Mouse (Mus musculus): Measurements from ENCODE around the gene Ppara. TPM values are rescaled to one million over a fixed set of nuclear protein-coding genes. Genes with fewer than 3 reads are reported as not detected.
"Not testable (repeated sequence)": the region's sequence is repeated elsewhere in the genome, so short reads cannot be mapped to it uniquely, and the experiment has no call there.

Ppara gene
- polyA plus RNA-seq, 1 experiment from 2014 or later = 0.88 TPM

DNA sequence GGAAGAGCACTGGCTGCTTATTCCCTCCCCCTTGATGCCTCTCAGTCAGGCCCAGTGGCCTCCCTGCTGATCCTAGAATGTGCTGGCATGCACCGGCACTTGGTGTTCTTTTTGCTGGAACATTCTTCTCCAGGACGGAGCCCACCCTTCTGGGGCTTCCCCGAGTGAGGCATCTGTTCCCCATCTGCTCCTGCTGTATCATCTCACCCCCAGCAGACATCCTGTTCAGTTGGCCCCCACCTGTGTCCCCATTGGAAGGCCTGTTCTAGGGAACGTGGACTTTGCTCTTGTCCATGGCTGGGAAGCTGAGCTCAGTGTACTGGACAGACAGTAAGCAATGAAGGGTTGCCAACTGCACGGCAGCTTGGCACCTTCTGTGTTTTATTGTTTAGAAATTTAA is 42.0 kb downstream of the Ppara start:
- no peak overlapping the region for H3K27ac ChIP-seq
- no peaks in the 10 kb centered on the region for H3K27me3 ChIP-seq (ENCODE audit: insufficient read depth, poor library complexity, severe bottlenecking)
- no peak overlapping the region for H3K4me3 ChIP-seq
- no peak for DNase-seq (ENCODE audit: low spot score)
- WGBS = 78% methylated on average over 5 of the region's 5 CpGs
- H3K4me1 ChIP-seq = no peaks in the 10 kb centered on the region
- no peaks in the 10 kb centered on the region for H3K9me3 ChIP-seq
- H3K36me3 ChIP-seq = no peaks in the 10 kb centered on the region

DNA sequence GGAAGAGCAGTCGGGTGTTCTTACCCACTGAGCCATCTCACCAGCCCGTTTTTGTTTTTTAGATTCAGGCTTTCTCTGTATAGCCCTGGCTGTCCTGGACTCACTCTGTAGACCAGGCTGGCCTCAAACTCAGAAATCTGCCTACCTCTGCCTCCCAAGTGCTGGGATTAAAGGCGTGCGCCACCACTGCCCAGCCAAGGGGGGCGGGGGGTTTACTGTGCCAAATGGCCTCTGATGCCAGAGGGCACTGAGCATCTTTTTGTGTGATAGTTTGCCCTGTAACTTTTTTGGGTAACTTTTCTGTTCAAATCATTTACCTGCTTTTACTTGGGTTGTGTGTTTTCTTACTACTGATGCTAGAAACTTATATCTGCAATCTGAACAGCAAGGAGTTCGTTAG is 44.1 kb downstream of the Ppara start:
- not testable (repeated sequence) for DNase-seq (ENCODE audit: low spot score)

DNA sequence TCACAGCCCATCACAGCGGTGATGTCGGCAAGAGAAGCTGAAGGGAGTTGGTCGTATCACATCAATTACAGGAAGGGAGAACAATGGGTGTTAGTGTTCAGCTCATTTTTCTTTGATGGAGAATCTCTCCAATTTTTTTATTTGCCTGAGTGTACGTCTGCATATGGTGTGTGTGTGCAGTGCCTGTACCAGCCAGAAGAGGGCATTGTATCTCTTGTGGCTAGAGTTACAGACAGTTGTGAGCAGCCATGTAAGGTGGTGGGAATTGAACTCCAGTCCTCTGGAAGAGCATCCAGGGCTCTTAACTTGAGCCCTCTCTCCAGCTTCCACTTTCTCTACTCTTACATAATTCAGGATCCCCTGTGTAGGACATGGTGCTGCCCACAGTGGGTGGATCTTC is 48.4 kb downstream of the Ppara start:
- peak; percentile 36 for DNase-seq (ENCODE audit: low spot score)
- Histone ChIP-seq H3K9me3 (peaks cover 2% of the 10 kb centered on the region; the same call in 1 of the 2 replicates), H3K4me1 (no peaks in the 10 kb centered on the region), H3K27me3 (ENCODE audit: insufficient read depth, poor library complexity, severe bottlenecking) (no peaks in the 10 kb centered on the region), H3K4me3 (no peak overlapping the region), H3K36me3 (no peaks in the 10 kb centered on the region), H3K27ac (no peak overlapping the region)
- 88% methylated on average over 4 of the region's 4 CpGs for WGBS

More for the DNA sequence above, 44.1 kb downstream of the Ppara start:
- not testable (repeated sequence) for H3K9me3 ChIP-seq; H3K4me3 ChIP-seq; H3K27ac ChIP-seq; H3K36me3 ChIP-seq; H3K27me3 ChIP-seq (ENCODE audit: insufficient read depth, poor library complexity, severe bottlenecking); H3K4me1 ChIP-seq
- WGBS = 86% methylated on average over 6 of the region's 6 CpGs

DNA sequence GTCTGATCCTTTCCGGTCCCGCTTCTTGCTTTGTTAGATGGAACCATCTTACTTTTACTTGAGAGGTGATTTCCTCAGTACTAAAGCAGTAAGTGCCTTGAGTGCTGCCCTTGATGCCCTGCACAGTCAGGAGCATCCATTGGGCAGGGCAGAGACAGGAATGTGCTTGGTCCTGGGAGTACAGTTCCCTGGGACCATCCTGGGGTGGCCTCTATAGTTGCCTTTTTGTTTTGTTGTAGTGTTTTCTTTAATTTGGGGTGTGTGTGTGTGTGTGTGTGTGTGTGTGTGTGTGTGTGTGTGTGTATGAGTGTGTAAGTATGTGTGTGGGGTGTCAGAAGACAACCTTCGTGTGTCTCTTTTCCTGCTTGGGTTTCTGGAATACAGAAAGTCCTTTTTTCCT is 49.6 kb downstream of the Ppara start:
- WGBS = 94% methylated on average over 3 of the region's 3 CpGs
- H3K4me1 ChIP-seq = no peaks in the 10 kb centered on the region; the same call in 1 of the 2 replicates
- H3K4me3 ChIP-seq = no peak overlapping the region
- no peaks in the 10 kb centered on the region for H3K36me3 ChIP-seq
- H3K27me3 ChIP-seq (ENCODE audit: insufficient read depth, poor library complexity, severe bottlenecking) = no peaks in the 10 kb centered on the region
- no peak overlapping the region for H3K27ac ChIP-seq
- H3K9me3 ChIP-seq = peaks cover 2% of the 10 kb centered on the region; the same call in 1 of the 2 replicates
- peak; percentile 55 for DNase-seq (ENCODE audit: low spot score)

DNA sequence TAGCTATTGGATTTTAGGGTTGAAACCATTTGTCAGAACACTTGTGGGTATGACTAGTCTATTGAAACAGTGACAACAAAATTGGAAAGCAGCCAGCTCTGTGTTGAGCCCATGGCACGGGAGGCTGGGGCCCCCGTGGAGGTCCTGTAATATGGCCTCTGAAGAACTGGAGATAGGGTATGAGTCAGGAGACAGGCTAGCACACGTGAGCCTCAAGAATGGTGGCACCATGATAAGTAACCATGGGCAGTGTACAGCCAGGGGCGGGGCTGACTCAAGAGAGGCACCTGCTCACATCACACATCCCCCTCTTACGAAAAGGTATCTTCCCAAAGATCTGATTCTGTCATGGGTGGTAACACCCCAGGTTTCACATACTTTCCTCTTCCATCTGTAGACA is 51.9 kb downstream of the Ppara start:
- H3K27me3 ChIP-seq (ENCODE audit: insufficient read depth, poor library complexity, severe bottlenecking) = no peaks in the 10 kb centered on the region
- H3K4me3 ChIP-seq = no peak overlapping the region
- H3K36me3 ChIP-seq = no peaks in the 10 kb centered on the region
- WGBS = 68% methylated on average over 5 of the region's 5 CpGs
- H3K4me1 ChIP-seq = no peaks in the 10 kb centered on the region; the same call in 1 of the 2 replicates
- H3K9me3 ChIP-seq = peaks cover 2% of the 10 kb centered on the region; the same call in 1 of the 2 replicates
- DNase-seq (ENCODE audit: low spot score) = peak; percentile 51
- no peak overlapping the region for H3K27ac ChIP-seq

DNA sequence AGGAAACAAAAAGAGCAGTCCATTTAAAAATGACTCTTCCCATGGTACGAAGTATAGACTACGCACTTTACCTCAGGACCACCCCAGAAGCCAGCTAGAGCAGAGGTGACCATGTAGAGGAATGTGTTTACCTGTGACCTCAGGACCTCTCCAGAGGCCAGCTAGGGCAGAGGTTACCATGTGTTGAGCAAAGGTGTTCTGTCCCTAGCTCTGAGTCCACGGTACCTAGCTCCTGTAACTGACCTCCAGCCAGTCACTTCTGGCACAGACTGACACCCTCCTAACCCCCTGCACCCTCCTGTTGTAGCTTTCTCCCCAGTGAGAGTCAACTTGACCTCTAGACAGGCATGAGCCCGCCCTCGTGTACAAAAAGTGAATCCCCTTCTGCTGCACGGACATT is 52.7 kb downstream of the Ppara start:
- Histone ChIP-seq H3K4me3 (no peak overlapping the region), H3K4me1 (no peaks in the 10 kb centered on the region; the same call in 1 of the 2 replicates), H3K27me3 (ENCODE audit: insufficient read depth, poor library complexity, severe bottlenecking) (no peaks in the 10 kb centered on the region), H3K36me3 (no peaks in the 10 kb centered on the region), H3K27ac (no peak overlapping the region), H3K9me3 (peaks cover 2% of the 10 kb centered on the region; the same call in 1 of the 2 replicates)
- DNase-seq (ENCODE audit: low spot score) = peak; percentile 65
- 90% methylated on average over 6 of the region's 6 CpGs for WGBS

DNA sequence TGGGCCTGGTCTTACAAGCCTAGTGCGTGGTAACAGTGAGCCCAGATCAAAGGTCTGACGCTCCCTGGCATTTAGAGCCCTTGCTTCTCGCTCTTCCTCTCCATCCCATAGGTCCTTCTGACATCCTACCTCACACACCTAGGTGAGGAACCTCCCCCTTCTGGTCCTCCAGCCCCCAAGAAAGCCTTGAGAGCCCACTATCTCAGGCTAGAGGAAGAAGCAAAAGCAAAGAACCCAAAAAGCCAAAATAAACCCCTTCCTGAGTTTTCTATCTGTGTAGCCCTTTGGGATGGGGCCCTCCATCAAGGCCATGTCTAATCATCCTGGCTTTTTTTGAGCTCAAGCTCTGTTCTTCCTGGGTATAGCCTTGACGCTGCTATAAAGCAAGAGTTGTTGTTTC is 53.3 kb downstream of the Ppara start:
- no peak overlapping the region for H3K27ac ChIP-seq
- H3K9me3 ChIP-seq = peaks cover 2% of the 10 kb centered on the region; the same call in 1 of the 2 replicates
- WGBS = 91% methylated on average over 4 of the region's 4 CpGs
- H3K27me3 ChIP-seq (ENCODE audit: insufficient read depth, poor library complexity, severe bottlenecking) = no peaks in the 10 kb centered on the region
- peak; percentile 71 for DNase-seq (ENCODE audit: low spot score)
- H3K4me3 ChIP-seq = no peak overlapping the region
- H3K36me3 ChIP-seq = no peaks in the 10 kb centered on the region
- no peaks in the 10 kb centered on the region; the same call in 1 of the 2 replicates for H3K4me1 ChIP-seq

DNA sequence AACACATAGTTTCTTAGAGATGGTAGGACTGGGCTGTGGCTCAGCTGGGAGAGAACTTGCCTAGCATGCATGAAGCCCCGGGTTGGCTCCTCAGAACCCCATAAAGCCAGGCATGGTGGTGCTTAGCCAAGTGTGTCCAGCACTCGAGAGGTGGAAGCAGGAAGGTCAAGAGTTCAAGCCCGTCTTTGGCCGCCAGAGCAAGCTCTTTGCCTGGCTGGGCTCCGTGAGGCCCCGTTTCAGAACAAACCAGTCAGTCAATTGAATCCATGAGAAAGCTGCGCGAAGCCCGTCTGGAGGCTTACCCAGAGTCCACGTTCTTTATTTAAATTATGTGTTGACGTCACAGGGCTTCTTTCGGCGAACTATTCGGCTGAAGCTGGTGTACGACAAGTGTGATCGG is 53.9 kb downstream of the Ppara start:
- DNase-seq (ENCODE audit: low spot score) = peak; percentile 67
- Histone ChIP-seq H3K27ac (no peak overlapping the region), H3K9me3 (no peaks in the 10 kb centered on the region), H3K4me3 (no peak overlapping the region), H3K4me1 (no peaks in the 10 kb centered on the region; the same call in 1 of the 2 replicates), H3K27me3 (ENCODE audit: insufficient read depth, poor library complexity, severe bottlenecking) (no peaks in the 10 kb centered on the region), H3K36me3 (no peaks in the 10 kb centered on the region)
- WGBS = 73% methylated on average over 16 of the region's 16 CpGs

DNA sequence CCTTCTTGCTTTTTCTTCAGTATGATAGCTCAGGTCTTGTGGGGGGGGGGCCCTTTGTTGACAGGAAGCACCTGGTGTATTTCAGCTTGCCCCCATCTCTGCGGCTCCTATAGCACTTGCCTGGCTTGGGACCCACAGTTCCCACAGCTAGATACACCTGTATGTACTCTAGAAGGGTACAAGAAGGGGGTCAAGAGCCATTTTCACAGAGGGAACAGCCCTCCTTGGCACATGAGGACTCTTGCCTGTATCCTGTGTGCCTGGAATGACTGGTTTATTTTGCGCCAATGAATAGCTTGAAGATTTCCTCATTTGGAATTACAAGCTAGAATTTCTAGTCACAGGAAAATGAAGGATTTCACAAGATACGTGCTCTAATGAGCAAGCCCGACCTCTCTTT is 56.7 kb downstream of the Ppara start:
- 81% methylated on average over 4 of the region's 4 CpGs for WGBS
- H3K36me3 ChIP-seq = no peaks in the 10 kb centered on the region
- no peak overlapping the region for H3K27ac ChIP-seq

DNA sequence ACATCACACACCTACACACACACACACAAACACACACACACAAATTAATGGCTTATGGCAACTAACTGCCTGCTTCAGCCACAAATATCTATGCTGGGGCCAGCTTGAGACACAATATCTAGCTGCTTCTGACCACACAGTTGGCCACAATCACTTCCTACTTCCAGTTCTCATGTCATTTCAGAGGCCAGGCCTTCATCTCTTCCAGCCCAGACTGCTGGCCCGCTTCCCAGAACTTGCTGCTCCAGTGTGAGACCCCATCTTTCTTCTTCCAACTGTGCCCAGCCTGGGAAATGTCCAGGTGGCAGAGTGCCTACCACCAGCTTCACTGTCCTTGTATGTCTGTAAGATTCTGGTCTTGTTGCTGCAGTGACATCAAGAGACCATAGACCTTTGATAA is 58.0 kb downstream of the Ppara start:
- no peaks in the 10 kb centered on the region for H3K36me3 ChIP-seq
- H3K27ac ChIP-seq = no peak overlapping the region
- 77% methylated on average over 1 of the region's 1 CpGs for WGBS
- H3K27me3 ChIP-seq (ENCODE audit: insufficient read depth, poor library complexity, severe bottlenecking) = no peaks in the 10 kb centered on the region
- no peaks in the 10 kb centered on the region; the same call in 1 of the 2 replicates for H3K4me1 ChIP-seq
- no peak for DNase-seq (ENCODE audit: low spot score)
- no peaks in the 10 kb centered on the region for H3K9me3 ChIP-seq
- H3K4me3 ChIP-seq = no peak overlapping the region

More for the DNA sequence above, 56.7 kb downstream of the Ppara start:
- no peak overlapping the region for H3K4me3 ChIP-seq
- no peaks in the 10 kb centered on the region for H3K9me3 ChIP-seq
- H3K4me1 ChIP-seq = no peaks in the 10 kb centered on the region; the same call in 1 of the 2 replicates
- peak; percentile 38 for DNase-seq (ENCODE audit: low spot score)
- no peaks in the 10 kb centered on the region for H3K27me3 ChIP-seq (ENCODE audit: insufficient read depth, poor library complexity, severe bottlenecking)

DNA sequence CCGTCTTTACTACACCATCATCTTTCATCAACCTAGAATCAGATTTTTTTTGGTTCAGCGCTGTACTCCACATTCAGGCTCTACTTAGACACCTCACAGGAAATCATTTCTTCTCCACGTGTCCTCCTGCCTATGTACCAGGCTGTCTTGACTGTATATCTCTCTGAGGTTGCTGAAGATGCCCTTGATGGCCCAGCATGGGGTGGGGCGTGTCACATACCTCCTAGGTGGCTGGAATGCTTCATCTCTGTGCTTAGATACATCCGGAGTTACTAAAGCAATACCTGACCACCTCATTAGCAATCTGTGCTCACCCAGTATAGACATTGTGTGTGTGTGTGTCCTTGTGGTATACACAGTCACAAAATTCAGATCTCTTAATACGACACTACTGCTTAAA is 60.7 kb downstream of the Ppara start:
- H3K4me3 ChIP-seq = no peak overlapping the region
- DNase-seq (ENCODE audit: low spot score) = no peak
- H3K9me3 ChIP-seq = no peaks in the 10 kb centered on the region
- no peaks in the 10 kb centered on the region for H3K27me3 ChIP-seq (ENCODE audit: insufficient read depth, poor library complexity, severe bottlenecking)
- H3K36me3 ChIP-seq = no peaks in the 10 kb centered on the region
- H3K4me1 ChIP-seq = no peaks in the 10 kb centered on the region
- WGBS = 73% methylated on average over 6 of the region's 6 CpGs
- H3K27ac ChIP-seq = no peak overlapping the region

DNA sequence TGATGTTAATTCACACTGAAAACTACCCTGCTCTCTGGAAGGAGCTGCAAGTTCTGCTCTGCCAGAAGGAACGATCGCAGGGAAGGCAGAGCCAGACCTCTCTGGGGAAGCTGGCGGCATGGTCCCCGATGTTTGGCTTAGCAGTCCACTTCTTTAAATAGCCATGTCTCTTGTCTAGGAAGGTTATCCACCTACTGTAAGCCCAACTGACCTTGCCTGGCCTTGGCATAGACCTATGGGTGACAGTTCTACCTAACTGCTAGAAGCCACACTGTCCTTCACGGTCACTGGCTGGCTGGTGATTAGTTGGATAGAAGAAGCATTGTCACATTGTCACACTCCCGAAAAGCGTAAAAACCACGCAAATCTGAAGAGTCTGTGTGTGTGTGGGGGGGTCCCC is 63.9 kb downstream of the Ppara start:
- Histone ChIP-seq H3K36me3 (no peaks in the 10 kb centered on the region), H3K27me3 (ENCODE audit: insufficient read depth, poor library complexity, severe bottlenecking) (no peaks in the 10 kb centered on the region; the same call in 1 of the 2 replicates), H3K9me3 (no peaks in the 10 kb centered on the region), H3K4me3 (no peak overlapping the region), H3K27ac (no peak overlapping the region), H3K4me1 (no peaks in the 10 kb centered on the region)
- DNase-seq (ENCODE audit: low spot score) = peak; percentile 46
- WGBS = 83% methylated on average over 8 of the region's 8 CpGs

DNA sequence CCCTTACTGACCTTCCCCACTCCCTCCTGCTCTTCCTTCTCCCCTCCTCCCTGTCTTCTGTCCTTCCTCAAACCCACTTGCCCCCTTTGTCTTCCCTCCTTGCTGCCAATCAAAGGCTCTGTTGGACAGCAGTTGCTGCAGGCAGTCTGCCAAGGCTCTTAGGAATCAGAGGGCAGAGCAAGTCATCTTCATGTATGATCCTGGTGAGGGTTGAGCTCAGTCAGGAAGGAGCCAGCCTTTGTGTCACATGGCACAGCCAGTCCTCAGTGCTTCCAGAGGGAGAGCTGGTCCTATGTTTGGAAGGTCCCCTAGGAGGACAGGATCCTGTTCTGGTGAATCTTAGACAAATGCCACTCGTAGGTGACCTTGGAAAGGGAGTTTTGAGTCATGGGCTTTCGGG is 68.1 kb downstream of the Ppara start:
- Histone ChIP-seq H3K9me3 (no peaks in the 10 kb centered on the region), H3K27ac (no peak overlapping the region), H3K36me3 (peaks cover 9% of the 10 kb centered on the region; the same call in 1 of the 2 replicates), H3K4me1 (no peaks in the 10 kb centered on the region), H3K27me3 (ENCODE audit: insufficient read depth, poor library complexity, severe bottlenecking) (no peaks in the 10 kb centered on the region; the same call in 1 of the 2 replicates), H3K4me3 (no peak overlapping the region)
- peak; percentile 7 for DNase-seq (ENCODE audit: low spot score)
- WGBS = 74% methylated on average over 2 of the region's 2 CpGs

DNA sequence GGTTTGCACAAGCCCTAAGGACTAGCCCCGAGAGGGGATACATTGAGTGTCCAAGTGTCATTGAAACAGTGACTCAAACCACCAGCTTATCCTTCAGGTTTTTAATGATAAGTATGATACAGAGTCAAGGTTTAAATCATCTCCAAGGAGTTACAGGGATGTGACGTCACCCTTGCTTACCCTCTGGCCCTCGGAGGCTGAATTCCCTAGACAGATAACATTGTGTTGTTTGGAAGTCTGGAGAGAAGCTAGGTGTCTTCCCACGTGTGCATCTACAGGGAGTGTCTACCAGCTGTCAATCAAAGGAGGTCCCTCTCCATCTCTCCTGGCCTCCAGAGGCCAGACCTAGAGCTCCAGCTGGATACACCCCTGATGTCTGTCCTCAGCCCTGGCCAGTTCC is 72.1 kb downstream of the Ppara start:
- WGBS = 58% methylated on average over 4 of the region's 4 CpGs
- H3K27me3 ChIP-seq (ENCODE audit: insufficient read depth, poor library complexity, severe bottlenecking) = no peaks in the 10 kb centered on the region
- no peak for DNase-seq (ENCODE audit: low spot score)
- no peak overlapping the region for H3K4me3 ChIP-seq
- H3K9me3 ChIP-seq = no peaks in the 10 kb centered on the region
- peaks cover 8% of the 10 kb centered on the region for H3K4me1 ChIP-seq
- no peak overlapping the region for H3K27ac ChIP-seq
- peaks cover 9% of the 10 kb centered on the region; the same call in 1 of the 2 replicates for H3K36me3 ChIP-seq
